Mouse (Mus musculus): ENCODE data around the gene Ptrh2. TPM values are rescaled to one million over a fixed set of nuclear protein-coding genes. Genes with fewer than 3 reads are reported as not detected.

Ptrh2 gene
- total and polyA plus RNA-seq, 2 experiments from 2014 or later: 7.1 to 14.0 TPM

- 0 out of 2 replicates have a peak, but pooled peaks cover 6% of the 10 kb centered on the region for H3K4me1 ChIP-seq (ENCODE audit: control insufficient read depth, insufficient read depth)
- H3K4me2 ChIP-seq (ENCODE audit: low read depth, low read length): no peak overlapping the region
- no peak overlapping the region for H3K9ac ChIP-seq (replicated peaks; ENCODE audit: low read depth, low read length)
- DNase-seq (ENCODE audit: low spot score) (no peak), ATAC-seq (ENCODE audit: insufficient read depth, low read depth) (no peak)
- peak overlapping the region; percentile 16 for H3K27ac ChIP-seq (ENCODE audit: low read depth)
- no peaks in the 10 kb centered on the region for H3K36me3 ChIP-seq (replicated peaks; ENCODE audit: control insufficient read depth, insufficient read depth, low read length)
- TF ChIP-seq CTCF (IDR thresholded peaks at IDR 0.05; ENCODE audit: low read depth) (no peak), EP300 (IDR thresholded peaks at IDR 0.05; ENCODE audit: low read depth) (no peak)
- 71% methylated on average over 4 of the region's 4 CpGs for WGBS
- no peaks in the 10 kb centered on the region for H3K9me3 ChIP-seq (replicated peaks; ENCODE audit: control insufficient read depth, low read length)
- no peaks in the 10 kb centered on the region for H3K27me3 ChIP-seq (ENCODE audit: control insufficient read depth, insufficient read depth, low read length)
- no peak overlapping the region for H3K4me3 ChIP-seq (ENCODE audit: low read depth, low read length)
Measured at GRCm38 (mm10) chr11:86652578-86652979, 31.2 kb upstream of the Ptrh2 start.

DNA sequence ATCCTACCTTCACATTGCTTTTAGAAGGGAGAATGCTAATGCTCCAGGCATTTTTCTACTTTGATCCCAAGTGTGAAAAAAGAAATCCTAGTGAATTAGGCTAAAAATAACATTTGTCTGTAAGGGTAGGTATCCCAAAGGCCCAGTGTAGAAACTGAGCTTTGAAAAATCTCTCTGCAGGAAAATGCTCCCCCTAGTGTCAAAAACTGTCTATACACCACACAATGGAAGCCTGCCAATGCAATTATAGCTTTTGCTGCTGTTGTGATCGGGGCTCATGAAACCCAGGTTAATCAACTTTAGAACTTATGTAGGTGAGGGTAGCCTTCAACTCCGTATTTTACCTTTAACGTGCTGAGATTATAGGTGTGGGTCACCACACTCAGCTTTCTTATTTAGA lies 30.3 kb upstream of the Ptrh2 start:
- peak overlapping the region; percentile 12 for H3K27ac ChIP-seq (ENCODE audit: low read depth)
- H3K4me2 ChIP-seq (ENCODE audit: low read depth, low read length): no peak overlapping the region
- no peaks in the 10 kb centered on the region for H3K9me3 ChIP-seq (replicated peaks; ENCODE audit: control insufficient read depth, low read length)
- H3K9ac ChIP-seq (replicated peaks; ENCODE audit: low read depth, low read length): no peak overlapping the region
- DNase-seq (ENCODE audit: low spot score): peak; percentile 81
- H3K36me3 ChIP-seq (replicated peaks; ENCODE audit: control insufficient read depth, insufficient read depth, low read length): no peaks in the 10 kb centered on the region
- H3K4me3 ChIP-seq (ENCODE audit: low read depth, low read length): no peak overlapping the region
- H3K27me3 ChIP-seq (ENCODE audit: control insufficient read depth, insufficient read depth, low read length): no peaks in the 10 kb centered on the region
- WGBS: 9% methylated on average over 3 of the region's 3 CpGs
- TF ChIP-seq CTCF (IDR thresholded peaks at IDR 0.05; ENCODE audit: low read depth) (peak; percentile 79), EP300 (IDR thresholded peaks at IDR 0.05; ENCODE audit: low read depth) (no peak)
- 0 out of 2 replicates have a peak, but pooled peaks cover 6% of the 10 kb centered on the region for H3K4me1 ChIP-seq (ENCODE audit: control insufficient read depth, insufficient read depth)
- ATAC-seq (ENCODE audit: insufficient read depth, low read depth): no peak; the same call in 1 of the 2 replicates

DNA sequence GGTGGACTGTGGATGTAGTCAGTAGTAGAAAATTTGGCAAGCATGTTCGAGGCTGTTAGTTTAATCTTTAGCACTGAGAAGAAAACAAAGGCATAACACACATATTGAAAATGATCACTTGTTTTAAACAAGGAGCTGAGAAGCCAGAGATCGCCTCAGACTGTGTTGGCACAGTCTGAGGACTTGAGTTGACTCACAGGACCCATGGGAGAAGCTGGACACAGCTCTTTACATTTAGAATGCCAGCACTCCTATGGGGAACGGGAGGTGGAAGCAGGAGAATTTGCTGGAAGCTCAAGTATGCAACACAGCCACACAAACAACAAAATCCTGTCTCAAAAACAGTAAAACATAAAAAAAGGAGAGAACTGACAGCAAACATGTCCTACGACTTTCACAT lies 29.7 kb upstream of the Ptrh2 start:
- no peaks in the 10 kb centered on the region for H3K27me3 ChIP-seq (ENCODE audit: control insufficient read depth, insufficient read depth, low read length)

DNA sequence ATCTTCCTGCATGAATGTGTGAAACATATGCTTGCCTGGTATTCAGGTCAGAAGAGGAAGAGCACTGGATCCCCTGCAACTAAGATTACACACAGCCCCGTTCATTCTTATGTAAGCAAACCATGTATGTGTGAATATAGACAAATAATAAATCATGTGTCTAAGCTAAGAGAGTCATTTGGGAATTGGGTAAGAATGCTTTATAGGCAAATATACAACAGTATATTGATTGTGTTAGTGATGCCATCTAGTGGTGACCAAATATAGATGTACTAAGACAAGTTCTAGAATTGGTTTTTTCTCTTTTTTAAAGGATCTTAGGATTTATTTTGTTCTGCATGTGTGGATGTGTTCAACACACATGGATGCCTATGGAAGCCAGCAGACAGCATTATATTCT lies 28.1 kb upstream of the Ptrh2 start:
- Histone ChIP-seq H3K27me3 (ENCODE audit: control insufficient read depth, insufficient read depth, low read length) (no peaks in the 10 kb centered on the region), H3K36me3 (replicated peaks; ENCODE audit: control insufficient read depth, insufficient read depth, low read length) (peaks cover 7% of the 10 kb centered on the region; the same call in 1 of the 2 replicates), H3K9ac (replicated peaks; ENCODE audit: low read depth, low read length) (no peak overlapping the region), H3K4me3 (ENCODE audit: low read depth, low read length) (no peak overlapping the region), H3K4me2 (ENCODE audit: low read depth, low read length) (no peak overlapping the region), H3K4me1 (ENCODE audit: control insufficient read depth, insufficient read depth) (0 out of 2 replicates have a peak, but pooled peaks cover 6% of the 10 kb centered on the region), H3K27ac (ENCODE audit: low read depth) (no peak overlapping the region), H3K9me3 (replicated peaks; ENCODE audit: control insufficient read depth, low read length) (no peaks in the 10 kb centered on the region)
- ATAC-seq (ENCODE audit: insufficient read depth, low read depth) (no peak), DNase-seq (ENCODE audit: low spot score) (peak; percentile 64)
- WGBS: 37% methylated on average over 1 of the region's 1 CpGs
- TF ChIP-seq CTCF (IDR thresholded peaks at IDR 0.05; ENCODE audit: low read depth) (peak; percentile 56), EP300 (IDR thresholded peaks at IDR 0.05; ENCODE audit: low read depth) (no peak)

More for the DNA sequence above, 29.7 kb upstream of the Ptrh2 start:
- Histone ChIP-seq H3K36me3 (replicated peaks; ENCODE audit: control insufficient read depth, insufficient read depth, low read length) (peaks cover 3% of the 10 kb centered on the region; the same call in 1 of the 2 replicates), H3K4me3 (ENCODE audit: low read depth, low read length) (no peak overlapping the region), H3K9ac (replicated peaks; ENCODE audit: low read depth, low read length) (no peak overlapping the region), H3K9me3 (replicated peaks; ENCODE audit: control insufficient read depth, low read length) (no peaks in the 10 kb centered on the region), H3K27ac (ENCODE audit: low read depth) (peak overlapping the region; percentile 12), H3K4me1 (ENCODE audit: control insufficient read depth, insufficient read depth) (0 out of 2 replicates have a peak, but pooled peaks cover 6% of the 10 kb centered on the region), H3K4me2 (ENCODE audit: low read depth, low read length) (no peak overlapping the region)
- ATAC-seq (ENCODE audit: insufficient read depth, low read depth) (no peak), DNase-seq (ENCODE audit: low spot score) (no peak)
- TF ChIP-seq CTCF (IDR thresholded peaks at IDR 0.05; ENCODE audit: low read depth) (no peak), EP300 (IDR thresholded peaks at IDR 0.05; ENCODE audit: low read depth) (no peak; the same call in 1 of the 2 replicates)
- WGBS: 71% methylated on average over 4 of the region's 4 CpGs

DNA sequence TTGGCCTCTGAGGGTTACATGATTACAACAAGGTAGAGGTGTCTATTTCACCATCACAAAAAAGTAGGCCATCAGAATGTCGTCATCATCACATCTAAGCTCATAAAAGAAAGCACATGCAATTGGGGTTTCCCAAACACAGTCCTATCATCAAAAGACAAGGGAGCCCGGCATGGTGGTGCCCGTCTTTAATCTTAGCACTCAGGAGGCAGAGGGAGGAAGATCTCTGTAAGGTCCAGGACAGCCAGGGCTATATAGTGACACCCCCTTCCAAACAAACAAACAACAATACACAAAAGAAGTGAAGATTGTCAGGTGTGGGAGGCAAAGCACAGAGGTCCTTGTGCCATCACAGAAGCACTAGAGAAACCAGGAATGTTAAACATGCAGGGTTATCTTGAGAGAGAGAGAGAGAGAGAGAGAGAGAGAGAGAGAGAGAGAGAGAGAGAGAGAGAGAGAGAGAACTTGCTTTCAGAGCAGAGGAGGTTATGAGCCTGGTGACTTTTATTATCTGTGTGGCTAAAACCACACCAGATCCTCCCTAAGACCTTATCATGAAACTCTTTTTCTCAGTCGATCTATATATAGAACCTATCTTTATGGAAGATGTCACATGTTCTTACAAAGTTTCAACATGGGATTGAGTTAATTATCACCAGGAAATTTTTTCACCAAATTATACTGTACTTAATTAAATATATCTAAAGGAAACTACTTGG lies 26.8 kb upstream of the Ptrh2 start:
- Histone ChIP-seq H3K9me3 (replicated peaks; ENCODE audit: control insufficient read depth, low read length) (no peaks in the 10 kb centered on the region), H3K4me2 (ENCODE audit: low read depth, low read length) (no peak overlapping the region), H3K4me1 (ENCODE audit: control insufficient read depth, insufficient read depth) (0 out of 2 replicates have a peak, but pooled peaks cover 6% of the 10 kb centered on the region), H3K9ac (replicated peaks; ENCODE audit: low read depth, low read length) (0 out of 2 replicates have a peak overlapping the region, but pooled peaks have one; percentile 10), H3K27me3 (ENCODE audit: control insufficient read depth, insufficient read depth, low read length) (no peaks in the 10 kb centered on the region), H3K36me3 (replicated peaks; ENCODE audit: control insufficient read depth, insufficient read depth, low read length) (peaks cover 18% of the 10 kb centered on the region), H3K27ac (ENCODE audit: low read depth) (peak overlapping the region; percentile 57), H3K4me3 (ENCODE audit: low read depth, low read length) (no peak overlapping the region)
- TF ChIP-seq CTCF (IDR thresholded peaks at IDR 0.05; ENCODE audit: low read depth): no peak
- TF ChIP-seq EP300 (IDR thresholded peaks at IDR 0.05; ENCODE audit: low read depth): no peak
- WGBS: 28% methylated on average over 4 of the region's 4 CpGs
- DNase-seq (ENCODE audit: low spot score) (no peak), ATAC-seq (ENCODE audit: insufficient read depth, low read depth) (peak; percentile 53; the same call in 1 of the 2 replicates)
